Mouse (Mus musculus) forebrain, postnatal 0 days (tissue): ENCODE measurements around the gene Tanc1. TPM values are rescaled to one million over a fixed set of nuclear protein-coding genes. Genes with fewer than 3 reads are reported as not detected.

Experiments
- ATAC-seq: fragments of 200-750 bp; cut with Nextera tagmentation; 2 replicates; pipeline ENCODE4 v1.8.0; 2017; ENCODE audit warnings: mild to moderate bottlenecking, moderate library complexity
- DNase-seq: peaks from one replicate; pipeline ENCODE4 v3.0.0-alpha.2; 2015
- H3K27ac ChIP-seq: fragments of 300-500 bp; sonication (generic); 2 replicates; pipeline ENCODE4 v1.5.1; 2014; ENCODE audit warnings: low read depth, mild to moderate bottlenecking, antibody characterized with exemption, low read length, moderate library complexity, mixed read lengths
- H3K27me3 ChIP-seq: fragments of 300-500 bp; sonication (generic); 2 replicates; pipeline ENCODE4 v1.6.1; 2014; ENCODE audit warnings: mild to moderate bottlenecking, low read length, mixed read lengths; ENCODE audit not compliant: insufficient read depth
- H3K36me3 ChIP-seq: fragments of 300-500 bp; sonication (generic); 2 replicates; pipeline ENCODE4 v1.6.1; 2014; ENCODE audit warnings: mild to moderate bottlenecking, moderate library complexity; ENCODE audit not compliant: insufficient read depth
- H3K4me1 ChIP-seq: fragments of 300-500 bp; sonication (generic); 2 replicates; pipeline ENCODE4 v1.6.1; 2014; ENCODE audit warnings: antibody characterized with exemption; ENCODE audit not compliant: insufficient read depth
- H3K4me2 ChIP-seq: fragments of 300-500 bp; sonication (generic); 2 replicates; pipeline ENCODE4 v1.6.1; 2014; ENCODE audit warnings: low read depth, mild to moderate bottlenecking, moderate library complexity
- H3K4me3 ChIP-seq: fragments of 300-500 bp; sonication (generic); 2 replicates; pipeline ENCODE4 v1.5.1; 2014; ENCODE audit warnings: low read depth, low read length, mixed read lengths
- H3K9ac ChIP-seq: fragments of 300-500 bp; sonication (generic); 2 replicates; pipeline ENCODE4 v1.6.1; 2014; ENCODE audit warnings: mild to moderate bottlenecking
- H3K9me3 ChIP-seq: fragments of 300-500 bp; sonication (generic); 2 replicates; pipeline ENCODE4 v1.6.1; 2016; ENCODE audit warnings: low read length
- CTCF ChIP-seq: sonication (generic); IDR thresholded peaks from 2 replicates; pipeline ENCODE4 v1.5.1; 2016; ENCODE audit warnings: antibody characterized with exemption, control low read depth, low read depth
- WGBS: fragments of 180-500 bp; shearing (Covaris S2); extraction: QIAGEN DNeasy Blood & Tissue Kit; methylation state at CpG from one replicate; pipeline ENCODE4 v1.1.7; 2014; 5-methylcytosine and 5-hydroxymethylcytosine counted together
- polyA plus RNA-seq: library from polyadenylated mRNA; unstranded; fragments of >200 nt; fragmentation: Nextera tagmentation; extraction: Ambion mirVana; gene quantifications from 2 replicates; pipeline ENCODE4 v1.2.1, GENCODE M21; 2015
- total RNA-seq: library from RNA; depleted of rRNA; stranded (reverse); fragments of >200 nt; gene quantifications from 2 replicates; pipeline ENCODE4 v1.2.3, GENCODE M21; 2014

Gene Tanc1
- total and polyA plus RNA-seq, 2 experiments from 2014 or later = 2.9 to 5.0 TPM

GRCm38 (mm10) chr2:59746070-59746469 is 134.2 kb downstream of the Tanc1 start:
- no peaks in the 10 kb centered on the region for H3K27me3 ChIP-seq
- WGBS = 85% methylated on average over 9 of the region's 9 CpGs
- no peak for ATAC-seq
- TF ChIP-seq CTCF = no peak
- H3K4me2 ChIP-seq = no peak overlapping the region
- no peaks in the 10 kb centered on the region for H3K9me3 ChIP-seq
- no peak for DNase-seq
- no peak overlapping the region for H3K9ac ChIP-seq
- no peak overlapping the region for H3K27ac ChIP-seq
- H3K36me3 ChIP-seq = no peaks in the 10 kb centered on the region
- no peak overlapping the region for H3K4me3 ChIP-seq
- no peaks in the 10 kb centered on the region for H3K4me1 ChIP-seq

- Histone ChIP-seq H3K9ac (no peak overlapping the region), H3K4me2 (no peak overlapping the region), H3K9me3 (no peaks in the 10 kb centered on the region), H3K36me3 (no peaks in the 10 kb centered on the region), H3K27ac (no peak overlapping the region), H3K27me3 (no peaks in the 10 kb centered on the region), H3K4me3 (no peak overlapping the region), H3K4me1 (no peaks in the 10 kb centered on the region)
- WGBS = 86% methylated on average over 9 of the region's 9 CpGs
- ATAC-seq (no peak), DNase-seq (no peak)
- TF ChIP-seq CTCF = no peak
These were observed 135.9 kb downstream of the Tanc1 start for GRCm38 (mm10) chr2:59747757-59748156.

- ATAC-seq (no peak), DNase-seq (no peak)
- H3K4me1 ChIP-seq = no peaks in the 10 kb centered on the region
- H3K9ac ChIP-seq = no peak overlapping the region
- no peaks in the 10 kb centered on the region for H3K27me3 ChIP-seq
- H3K4me3 ChIP-seq = no peak overlapping the region
- no peak overlapping the region for H3K27ac ChIP-seq
- no peak overlapping the region for H3K4me2 ChIP-seq
- H3K36me3 ChIP-seq = no peaks in the 10 kb centered on the region
- no peak for TF ChIP-seq CTCF
- no peaks in the 10 kb centered on the region for H3K9me3 ChIP-seq
- WGBS = 45% methylated on average over 10 of the region's 10 CpGs
These were observed 137.5 kb downstream of the Tanc1 start for GRCm38 (mm10) chr2:59749371-59749770.

GRCm38 (mm10) chr2:59751172-59751571 is 139.3 kb downstream of the Tanc1 start:
- TF ChIP-seq CTCF = no peak
- Histone ChIP-seq H3K36me3 (no peaks in the 10 kb centered on the region), H3K4me3 (no peak overlapping the region), H3K27ac (no peak overlapping the region), H3K4me2 (no peak overlapping the region), H3K9me3 (no peaks in the 10 kb centered on the region), H3K27me3 (no peaks in the 10 kb centered on the region), H3K9ac (no peak overlapping the region), H3K4me1 (no peaks in the 10 kb centered on the region)
- WGBS = 74% methylated on average over 6 of the region's 6 CpGs
- DNase-seq (no peak), ATAC-seq (no peak)

- Histone ChIP-seq H3K36me3 (no peaks in the 10 kb centered on the region), H3K9me3 (no peaks in the 10 kb centered on the region), H3K27ac (no peak overlapping the region), H3K4me1 (no peaks in the 10 kb centered on the region), H3K9ac (no peak overlapping the region), H3K4me2 (no peak overlapping the region), H3K4me3 (no peak overlapping the region), H3K27me3 (no peaks in the 10 kb centered on the region)
- ATAC-seq = no peak
- TF ChIP-seq CTCF = no peak
- DNase-seq = no peak
- WGBS = 88% methylated on average over 7 of the region's 7 CpGs
These were observed 140.3 kb downstream of the Tanc1 start for GRCm38 (mm10) chr2:59752148-59752547.

- Histone ChIP-seq H3K4me2 (no peak overlapping the region), H3K27ac (no peak overlapping the region), H3K4me1 (no peaks in the 10 kb centered on the region), H3K9me3 (no peaks in the 10 kb centered on the region), H3K36me3 (no peaks in the 10 kb centered on the region), H3K9ac (no peak overlapping the region), H3K27me3 (no peaks in the 10 kb centered on the region), H3K4me3 (no peak overlapping the region)
- DNase-seq (no peak), ATAC-seq (no peak)
- WGBS = 89% methylated on average over 5 of the region's 5 CpGs
- TF ChIP-seq CTCF = no peak
These were observed 140.9 kb downstream of the Tanc1 start for GRCm38 (mm10) chr2:59752766-59753165.

- Histone ChIP-seq H3K4me1 (no peaks in the 10 kb centered on the region), H3K27ac (no peak overlapping the region), H3K36me3 (no peaks in the 10 kb centered on the region), H3K4me3 (no peak overlapping the region), H3K9ac (no peak overlapping the region), H3K4me2 (no peak overlapping the region), H3K9me3 (no peaks in the 10 kb centered on the region), H3K27me3 (no peaks in the 10 kb centered on the region)
- no peak for TF ChIP-seq CTCF
- WGBS = 50% methylated on average over 13 of the region's 13 CpGs
- no peak for ATAC-seq
- DNase-seq = no peak
These were observed 144.4 kb downstream of the Tanc1 start for GRCm38 (mm10) chr2:59756137-59756753.
